Mouse (Mus musculus): ENCODE results near the gene Psors1c2.

DNA sequence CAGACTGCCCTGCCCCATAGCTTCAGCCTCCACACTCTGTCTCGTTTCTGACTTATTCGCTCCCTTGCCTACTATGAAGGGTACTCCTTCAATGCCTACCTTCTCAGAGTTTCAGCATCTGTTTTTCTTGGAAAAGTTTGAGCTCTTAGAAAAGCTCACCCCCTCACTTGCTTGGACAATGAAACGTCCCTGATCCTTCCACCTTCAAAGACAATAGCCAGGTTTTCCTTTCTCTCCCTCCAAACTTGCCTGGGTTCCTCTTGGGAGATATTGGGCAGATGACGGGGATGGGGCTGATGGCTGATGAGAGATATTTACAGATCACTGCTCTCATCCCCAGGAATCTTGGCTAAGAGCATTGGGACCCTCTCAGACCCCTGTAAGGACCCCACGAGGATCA, 21.3 kb downstream of the Psors1c2 start:
- no peak for TF ChIP-seq CTCF (IDR thresholded peaks at IDR 0.05)
- no peak for TF ChIP-seq EP300 (IDR thresholded peaks at IDR 0.05; ENCODE audit: insufficient read depth, low read depth, low read length)
- TF ChIP-seq POLR2A (IDR thresholded peaks at IDR 0.05; ENCODE audit: insufficient read depth, low read depth, low read length) = no peak

Data from heart, adult 2 months (tissue).